Mouse (Mus musculus) intestine, embryonic 14.5 days (tissue): ENCODE results near the gene Csrp1. TPM values are rescaled to one million over a fixed set of nuclear protein-coding genes. Genes with fewer than 3 reads are reported as not detected.

Experiments used
- polyA plus RNA-seq: library from polyadenylated mRNA; unstranded; fragments of >200 nt; fragmentation: Nextera tagmentation; extraction: Ambion mirVana; gene quantifications from 2 replicates; pipeline ENCODE4 v1.2.1, GENCODE M21; 2014

Csrp1 gene
- polyA plus RNA-seq, 1 experiment from 2014 or later = 242 TPM

Other genes starting within 250 kb of the Csrp1 start
- 21.2 and 23.7 TPM in 2 replicates for gene Nav1, start 112.8 kb upstream of the Csrp1 start, polyA plus RNA-seq
- gene Phlda3, start 46.1 kb downstream of the Csrp1 start, polyA plus RNA-seq = 56.0 and 58.2 TPM in 2 replicates
- 5.8 and 6.4 TPM in 2 replicates for gene Tnni1, start 59.4 kb downstream of the Csrp1 start, polyA plus RNA-seq
- 92.9 and 105 TPM in 2 replicates for gene Lad1, start 98.5 kb downstream of the Csrp1 start, polyA plus RNA-seq
- gene Tnnt2, start 116.3 kb downstream of the Csrp1 start, polyA plus RNA-seq = 11.1 and 13.2 TPM in 2 replicates
- 0.08 TPM in 1 of 2 replicates, not detected in the other for gene Pkp1, start 199.1 kb downstream of the Csrp1 start, polyA plus RNA-seq